Mouse (Mus musculus): ENCODE measurements at regions not wholly inside any gene's neighbourhood (a gene's known extent, or its start where the extent isn't known, plus 50 kb on each side); places are given as distances from the start of the nearest gene placed in this dataset.
"Not testable (repeated sequence)": the region's sequence is repeated elsewhere in the genome, so short reads cannot be mapped to it uniquely, and the experiment has no call there.

- no peak for DNase-seq
Observed at GRCm38 (mm10) chr4:67378632-67379031, 551.2 kb downstream of the Tlr4 start.

GRCm38 (mm10) chr4:67387834-67388233 is 560.5 kb downstream of the Tlr4 start:
- no peak for DNase-seq

GRCm38 (mm10) chr4:67402977-67403376 is 575.6 kb downstream of the Tlr4 start:
- no peak for DNase-seq

- DNase-seq = no peak
Observed at GRCm38 (mm10) chr4:67424064-67424463, 596.7 kb downstream of the Tlr4 start.

GRCm38 (mm10) chr4:67425712-67426111 is 598.3 kb downstream of the Tlr4 start:
- no peak for DNase-seq

GRCm38 (mm10) chr4:67447835-67448234 is 620.5 kb downstream of the Tlr4 start:
- no peak for DNase-seq

- DNase-seq = not testable (repeated sequence)
Observed at GRCm38 (mm10) chr4:67459871-67460270, 632.5 kb downstream of the Tlr4 start.

GRCm38 (mm10) chr4:67473034-67473433 is 645.6 kb downstream of the Tlr4 start:
- DNase-seq = no peak

GRCm38 (mm10) chr4:67477264-67477845 is 650.0 kb downstream of the Tlr4 start:
- peak; percentile 14 for DNase-seq

GRCm38 (mm10) chr4:67478081-67478480 is 650.7 kb downstream of the Tlr4 start:
- DNase-seq = no peak

GRCm38 (mm10) chr4:67522235-67522634 is 694.9 kb downstream of the Tlr4 start:
- DNase-seq = no peak

GRCm38 (mm10) chr4:67523158-67523557 is 695.8 kb downstream of the Tlr4 start:
- no peak for DNase-seq

- no peak for DNase-seq
Observed at GRCm38 (mm10) chr4:67529586-67529985, 702.2 kb downstream of the Tlr4 start.

GRCm38 (mm10) chr4:67539466-67539865 is 712.1 kb downstream of the Tlr4 start:
- DNase-seq = no peak

GRCm38 (mm10) chr4:67546013-67546412 is 718.6 kb downstream of the Tlr4 start:
- no peak for DNase-seq

- no peak for DNase-seq
Observed at GRCm38 (mm10) chr4:67547957-67548356, 720.6 kb downstream of the Tlr4 start.

GRCm38 (mm10) chr4:67553511-67553910 is 726.1 kb downstream of the Tlr4 start:
- no peak for DNase-seq

- DNase-seq = no peak
Observed at GRCm38 (mm10) chr4:67574816-67575215, 747.4 kb downstream of the Tlr4 start.

- no peak for DNase-seq
Observed at GRCm38 (mm10) chr4:67589501-67589900, 762.1 kb downstream of the Tlr4 start.

GRCm38 (mm10) chr4:67589976-67590727 is 762.8 kb downstream of the Tlr4 start:
- peak; percentile 8 for DNase-seq

- no peak for DNase-seq
Observed at GRCm38 (mm10) chr4:67607166-67607565, 779.8 kb downstream of the Tlr4 start.

GRCm38 (mm10) chr4:67614486-67615067 is 787.2 kb downstream of the Tlr4 start:
- no peak for DNase-seq

- no peak for DNase-seq
Observed at GRCm38 (mm10) chr4:67626641-67627040, 799.3 kb downstream of the Tlr4 start.

- DNase-seq = no peak
Observed at GRCm38 (mm10) chr4:67646090-67646489, 818.7 kb downstream of the Tlr4 start.

Measured in right cerebral cortex, postnatal 25 days (tissue).